Mouse (Mus musculus): ENCODE results near the gene Olfr141.
A peak's percentile ranks its signal among the peaks of the same experiment; 100 is the strongest.

The Olfr141 gene

DNA sequence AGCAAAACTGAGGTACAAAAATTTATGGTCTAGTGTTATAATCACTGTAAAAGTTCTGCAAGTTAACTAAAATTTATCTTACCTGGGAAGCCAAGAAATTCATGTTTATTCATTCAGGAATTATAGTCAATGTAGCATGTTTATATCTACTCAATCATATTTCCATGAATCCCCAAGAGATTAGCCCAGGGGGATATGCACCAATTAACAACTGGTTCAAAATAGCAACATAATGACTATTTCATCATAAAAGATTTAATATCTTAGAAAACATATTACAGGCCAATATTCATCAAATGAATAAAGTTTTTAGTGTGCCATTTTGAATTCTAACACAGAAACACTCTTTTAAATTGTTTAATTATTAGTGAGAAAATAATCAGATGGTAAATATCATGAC is at the start of gene Olfr141:
TSS of gene Olfr141 (minus strand) at position 101 of the 400 bp plus-strand sequence.
- DNase-seq (ENCODE audit: low read depth, low spot score), result no peak

GRCm38 (mm10) chr2:86851596-86851995 is 41.8 kb upstream of the Olfr141 start, which contains the start of gene Olfr1095:
Olfr1095 (minus strand) TSS chr2:86851696.
- DNase-seq (ENCODE audit: low read depth, low spot score), result no peak

GRCm38 (mm10) chr2:86824363-86824762 is 14.5 kb upstream of the Olfr141 start, which contains the start of gene Olfr1094:
Olfr1094 (plus strand) TSS chr2:86824663.
- DNase-seq (ENCODE audit: low read depth, low spot score), result no peak

- no peak for DNase-seq (ENCODE audit: low read depth, low spot score)
These were observed 27.6 kb downstream of the Olfr141 start, which contains the start of gene Olfr1093 for GRCm38 (mm10) chr2:86782179-86782578. Olfr1093 (plus strand) TSS chr2:86782479.

- DNase-seq (ENCODE audit: low read depth, low spot score), result peak; percentile 35
These were observed 48.8 kb downstream of the Olfr141 start for GRCm38 (mm10) chr2:86761050-86761449.

- DNase-seq (ENCODE audit: low read depth, low spot score), result no peak
These were observed 50.9 kb downstream of the Olfr141 start, which contains the start of gene Olfr1090 for GRCm38 (mm10) chr2:86758893-86759292. Olfr1090 (minus strand) TSS chr2:86758993.
